Mouse (Mus musculus) CD4-positive naive resting alpha-beta T cell, adult 57 days (primary cell): ENCODE results near the gene Zfand2a. TPM values are rescaled to one million over a fixed set of nuclear protein-coding genes. Genes with fewer than 3 reads are reported as not detected.

Experiments
- total RNA-seq: library from RNA; stranded (reverse); gene quantifications from one replicate; pipeline ENCODE4 v1.2.4, GENCODE M21; 2023

The Zfand2a gene
- 120 TPM for total RNA-seq

GRCm38 (mm10) chr5:139484185-139484814 is at the start of gene Zfand2a:
Gene Zfand2a (minus strand): TSS chr5:139484549.

GRCm38 (mm10) chr5:139460384-139461067 is 23.8 kb downstream of the Zfand2a start, which contains the start of gene 3110082I17Rik:
Gene 3110082I17Rik (minus strand): TSS chr5:139460527.

DNA sequence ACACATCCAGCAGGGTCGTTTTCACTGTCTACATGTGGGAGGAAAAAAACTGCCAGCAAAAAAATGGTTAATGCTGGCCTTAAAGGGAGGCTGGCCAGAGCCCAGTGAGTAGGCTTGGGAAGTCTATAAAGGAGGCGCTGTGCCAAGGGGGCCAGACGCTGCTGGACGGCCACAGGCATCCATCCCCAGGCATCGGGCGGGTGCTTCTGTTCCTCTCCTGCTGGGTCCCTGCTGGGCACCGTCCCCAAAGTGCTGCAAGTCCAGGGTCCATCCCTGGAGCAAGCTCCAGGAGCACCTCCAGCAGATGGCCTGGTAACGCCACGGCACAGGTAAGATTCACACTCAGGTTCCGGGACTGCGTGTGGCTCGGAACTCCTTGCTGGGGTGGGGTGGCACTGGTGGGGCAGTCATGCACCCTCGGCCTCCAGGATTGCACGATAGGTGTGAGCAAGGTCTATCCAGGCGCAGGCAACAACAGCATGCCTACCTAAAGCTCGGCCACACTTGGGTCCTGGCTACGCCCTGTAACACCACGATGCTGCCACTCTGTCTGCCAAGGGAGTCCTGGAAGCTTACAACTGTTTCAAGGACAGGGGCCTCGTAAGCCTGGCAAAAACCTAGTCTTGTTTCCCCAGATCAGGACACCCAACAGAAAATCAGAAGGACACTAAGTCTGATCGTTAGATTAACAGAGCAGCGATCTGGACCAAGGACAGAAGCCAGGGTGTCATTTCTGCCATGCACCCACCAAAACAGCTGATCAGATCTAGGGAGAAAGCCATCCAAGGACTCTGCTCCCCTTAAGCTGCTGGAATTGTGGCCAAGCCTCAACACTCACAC is 61.1 kb downstream of the Zfand2a start, which contains the start of gene Gper1:
Gene Gper1 (plus strand): TSS at position 126 of the 840 bp plus-strand sequence.

Other genes with a start within 250 kb of the Zfand2a start
- gene Get4, start 232.2 kb downstream of the Zfand2a start, total RNA-seq, result 46.0 TPM
- 4.5 TPM for gene Adap1, start 158.9 kb downstream of the Zfand2a start, total RNA-seq
- gene Cox19, start 133.1 kb downstream of the Zfand2a start, total RNA-seq, result 20.9 TPM
- not detected for gene Cyp2w1, start 131.9 kb downstream of the Zfand2a start, total RNA-seq
- gene Gpr146, start 106.9 kb downstream of the Zfand2a start, total RNA-seq, result 27.5 TPM
- 0.47 TPM for gene C130050O18Rik, start 79.3 kb downstream of the Zfand2a start, total RNA-seq
- not detected for gene Gper1, start 61.4 kb downstream of the Zfand2a start, total RNA-seq
- gene 3110082I17Rik, start 24.0 kb downstream of the Zfand2a start, total RNA-seq, result 3.4 TPM
- not detected for gene Uncx, start 58.9 kb upstream of the Zfand2a start, total RNA-seq